In genomic region chr3:107931134-107931533, GRCm38 (mm10) we compare ENCODE assay signal across 8 mouse cellular contexts. TPM values are rescaled to one million over a fixed set of nuclear protein-coding genes. Genes with fewer than 3 reads are reported as not detected.
DNase-seq lines count a peak whose midpoint lies in the region; ATAC-seq and TF ChIP-seq lines count a peak whose summit lies in the region.

No protein-coding gene starts in this region.

- ATAC-seq in lung, embryonic 16.5 days (ENCODE audit: low read depth), result no peak
- ATAC-seq in limb, embryonic 11.5 days (ENCODE audit: insufficient number of reproducible peaks, low FRiP score, low TSS enrichment, low read depth), result no peak; the same call in 1 of the 2 replicates
- ATAC-seq in neural tube, embryonic 15.5 days (ENCODE audit: low FRiP score), result peak; percentile 26

- H3K27me3 ChIP-seq in cerebellum, adult 2 months (ENCODE audit: control insufficient read depth, insufficient read depth, low read length), result no peaks in the 10 kb centered on the region
- no peaks in the 10 kb centered on the region for H3K27me3 ChIP-seq in lung, embryonic 16.5 days (ENCODE audit: control insufficient read depth, insufficient read depth, low read depth, low read length)
- no peaks in the 10 kb centered on the region for H3K27me3 ChIP-seq in limb, embryonic 11.5 days (ENCODE audit: control insufficient read depth, insufficient read depth, low read length)
- H3K27me3 ChIP-seq in neural tube, embryonic 15.5 days (replicated peaks), result no peaks in the 10 kb centered on the region

- DNase-seq in cerebellum, adult 2 months, result no peak
- no peak for DNase-seq in cerebellum, adult 9-11 months
- no peak for DNase-seq in lung, postnatal 14 days
- no peak for DNase-seq in limb, embryonic 11.5 days (ENCODE audit: low spot score)
- no peak for DNase-seq in layer of hippocampus, postnatal 10 days (ENCODE audit: low spot score in 2 of 2)
- no peak for DNase-seq in kidney, postnatal 36 days

- 0 out of 2 replicates have a peak, but pooled peaks cover 5% of the 10 kb centered on the region for H3K4me1 ChIP-seq in cerebellum, adult 2 months (ENCODE audit: control insufficient read depth, insufficient read depth, low read length)
- H3K4me1 ChIP-seq in lung, embryonic 16.5 days (replicated peaks; ENCODE audit: control insufficient read depth, insufficient read depth, low read length), result peaks cover 8% of the 10 kb centered on the region
- H3K4me1 ChIP-seq in limb, embryonic 11.5 days (ENCODE audit: control insufficient read depth, insufficient read depth, low read length), result 0 out of 2 replicates have a peak, but pooled peaks cover 2% of the 10 kb centered on the region
- H3K4me1 ChIP-seq in neural tube, embryonic 15.5 days, result peaks cover 31% of the 10 kb centered on the region

- WGBS in cerebellum, adult 2 months, result 45% methylated on average over 2 of the region's 2 CpGs
- 58% methylated on average over 2 of the region's 2 CpGs for WGBS in lung, embryonic 16.5 days
- WGBS in limb, embryonic 11.5 days, result 82% methylated on average over 2 of the region's 2 CpGs
- 60% methylated on average over 2 of the region's 2 CpGs for WGBS in neural tube, embryonic 15.5 days

- H3K4me2 ChIP-seq in lung, embryonic 16.5 days (ENCODE audit: low read depth, low read length), result peak overlapping the region; percentile 50
- peak overlapping the region; percentile 47 for H3K4me2 ChIP-seq in limb, embryonic 11.5 days (ENCODE audit: low read depth, severe bottlenecking)
- peak overlapping the region; percentile 46 for H3K4me2 ChIP-seq in neural tube, embryonic 15.5 days

- no peaks in the 10 kb centered on the region for H3K9me3 ChIP-seq in lung, embryonic 16.5 days (ENCODE audit: control insufficient read depth, low read length)
- no peaks in the 10 kb centered on the region for H3K9me3 ChIP-seq in limb, embryonic 11.5 days (ENCODE audit: control insufficient read depth, low read length)
- H3K9me3 ChIP-seq in neural tube, embryonic 15.5 days (replicated peaks), result no peaks in the 10 kb centered on the region

- peak overlapping the region; percentile 48 for H3K4me3 ChIP-seq in cerebellum, adult 2 months (replicated peaks; ENCODE audit: insufficient read depth, low read depth, low read length)
- peak overlapping the region; percentile 33 for H3K4me3 ChIP-seq in lung, embryonic 16.5 days (ENCODE audit: low read length)
- H3K4me3 ChIP-seq in limb, embryonic 11.5 days (ENCODE audit: low read depth, low read length), result peak overlapping the region; percentile 20; the same call in 1 of the 2 replicates
- H3K4me3 ChIP-seq in neural tube, embryonic 15.5 days (replicated peaks), result peak overlapping the region; percentile 27

- no peak for TF ChIP-seq CTCF in cerebellum, adult 2 months (IDR thresholded peaks at IDR 0.05; ENCODE audit: borderline replicate concordance, insufficient read depth, low read depth, low read length)

- TF ChIP-seq POLR2A in cerebellum, adult 2 months (IDR thresholded peaks at IDR 0.05; ENCODE audit: borderline replicate concordance, insufficient read depth, low read length), result no peak

- H3K36me3 ChIP-seq in lung, embryonic 16.5 days (ENCODE audit: control insufficient read depth, insufficient read depth, low read length), result no peaks in the 10 kb centered on the region
- no peaks in the 10 kb centered on the region for H3K36me3 ChIP-seq in limb, embryonic 11.5 days (ENCODE audit: control insufficient read depth, insufficient read depth, low read length)
- H3K36me3 ChIP-seq in neural tube, embryonic 15.5 days, result no peaks in the 10 kb centered on the region

- H3K9ac ChIP-seq in lung, embryonic 16.5 days (ENCODE audit: low read length), result 0 out of 2 replicates have a peak overlapping the region, but pooled peaks have one; percentile 38
- H3K9ac ChIP-seq in limb, embryonic 11.5 days (ENCODE audit: low read length), result peak overlapping the region; percentile 55
- H3K9ac ChIP-seq in neural tube, embryonic 15.5 days (replicated peaks), result no peak overlapping the region

- H3K27ac ChIP-seq in cerebellum, adult 2 months (ENCODE audit: insufficient read depth, low read length), result peak overlapping the region; percentile 8; the same call in 1 of the 2 replicates
- H3K27ac ChIP-seq in lung, embryonic 16.5 days (ENCODE audit: low read length), result peak overlapping the region; percentile 28; the same call in 1 of the 2 replicates
- 0 out of 2 replicates have a peak overlapping the region, but pooled peaks have one; percentile 33 for H3K27ac ChIP-seq in limb, embryonic 11.5 days (replicated peaks; ENCODE audit: low read depth, low read length)
- H3K27ac ChIP-seq in neural tube, embryonic 15.5 days (replicated peaks), result peak overlapping the region; percentile 72

RNA-seq across cellular contexts. Expression of gene Gstm7, which starts 0.5 kb away (rescaled TPM):
- polyA plus RNA-seq in cerebellum, adult 2 months (2012; rRNA removed), result 45.9 and 53.9 TPM in 2 replicates
- 11.0 and 12.3 TPM in 2 replicates for polyA plus RNA-seq in lung, embryonic 16.5 days (2015; fragmentation: Nextera tagmentation; extraction: Ambion mirVana)
- polyA plus RNA-seq in limb, embryonic 11.5 days (2014; fragmentation: Nextera tagmentation; extraction: Ambion mirVana), result 37.1 and 37.2 TPM in 2 replicates
- 42.2 and 50.6 TPM in 2 replicates for polyA plus RNA-seq in neural tube, embryonic 15.5 days (2015; fragmentation: Nextera tagmentation; extraction: Ambion mirVana)
- total RNA-seq in layer of hippocampus, postnatal 10 days (2021), result 10 to 100 TPM; 60.7 to 70.1 TPM

RNA-seq across cellular contexts. Expression of gene Gstm6, which starts 12.4 kb away (rescaled TPM):
- polyA plus RNA-seq in cerebellum, adult 2 months (2012; rRNA removed), result 4.1 and 4.6 TPM in 2 replicates
- 3.9 and 4.1 TPM in 2 replicates for polyA plus RNA-seq in lung, embryonic 16.5 days (2015; fragmentation: Nextera tagmentation; extraction: Ambion mirVana)
- polyA plus RNA-seq in limb, embryonic 11.5 days (2014; fragmentation: Nextera tagmentation; extraction: Ambion mirVana), result 4.9 and 5.6 TPM in 2 replicates
- 9.0 and 10.6 TPM in 2 replicates for polyA plus RNA-seq in neural tube, embryonic 15.5 days (2015; fragmentation: Nextera tagmentation; extraction: Ambion mirVana)
- total RNA-seq in layer of hippocampus, postnatal 10 days (2021), result 10 to 100 TPM in 1 of 2 experiments, 1 to 10 TPM in 1; 8.8 to 12.0 TPM

RNA-seq across cellular contexts. Expression of gene Gstm5, which starts 35.5 kb away (rescaled TPM):
- polyA plus RNA-seq in cerebellum, adult 2 months (2012; rRNA removed), result 252 and 282 TPM in 2 replicates
- 106 and 109 TPM in 2 replicates for polyA plus RNA-seq in lung, embryonic 16.5 days (2015; fragmentation: Nextera tagmentation; extraction: Ambion mirVana)
- polyA plus RNA-seq in limb, embryonic 11.5 days (2014; fragmentation: Nextera tagmentation; extraction: Ambion mirVana), result 211 and 220 TPM in 2 replicates
- 222 and 263 TPM in 2 replicates for polyA plus RNA-seq in neural tube, embryonic 15.5 days (2015; fragmentation: Nextera tagmentation; extraction: Ambion mirVana)
- 100 to 1,000 TPM; 156 to 161 TPM for total RNA-seq in layer of hippocampus, postnatal 10 days (2021)

RNA-seq across cellular contexts. Expression of gene Gstm3, which starts 37.9 kb away (rescaled TPM):
- not detected in 2 replicates for polyA plus RNA-seq in cerebellum, adult 2 months (2012; rRNA removed)
- polyA plus RNA-seq in lung, embryonic 16.5 days (2015; fragmentation: Nextera tagmentation; extraction: Ambion mirVana), result 0.11 and 0.44 TPM in 2 replicates
- not detected in 2 replicates for polyA plus RNA-seq in limb, embryonic 11.5 days (2014; fragmentation: Nextera tagmentation; extraction: Ambion mirVana)
- 2.7 TPM in 1 of 2 replicates, not detected in the other for polyA plus RNA-seq in neural tube, embryonic 15.5 days (2015; fragmentation: Nextera tagmentation; extraction: Ambion mirVana)
- not detected for total RNA-seq in layer of hippocampus, postnatal 10 days (2021)

RNA-seq across cellular contexts. Expression of gene Eps8l3, which starts 54.1 kb away (rescaled TPM):
- 0.05 TPM in 2 replicates for polyA plus RNA-seq in cerebellum, adult 2 months (2012; rRNA removed)
- polyA plus RNA-seq in lung, embryonic 16.5 days (2015; fragmentation: Nextera tagmentation; extraction: Ambion mirVana), result not detected in 2 replicates
- not detected in 2 replicates for polyA plus RNA-seq in limb, embryonic 11.5 days (2014; fragmentation: Nextera tagmentation; extraction: Ambion mirVana)
- 6.3 TPM in 1 of 2 replicates, not detected in the other for polyA plus RNA-seq in neural tube, embryonic 15.5 days (2015; fragmentation: Nextera tagmentation; extraction: Ambion mirVana)
- total RNA-seq in layer of hippocampus, postnatal 10 days (2021), result not detected

Comparison
In these comparisons a context has a peak if more than half of its experiments do, and no peak if none do; other contexts are left out.
1. H3K27ac ChIP-seq: peak in every context shown above with its lines; median percentile 72 in neural tube, embryonic 15.5 days; 33 in limb, embryonic 11.5 days; 28 in lung, embryonic 16.5 days; 8 in cerebellum, adult 2 months.